Mouse (Mus musculus) neural tube, embryonic 15.5 days (tissue): ENCODE measurements around the gene Thnsl1. TPM values are rescaled to one million over a fixed set of nuclear protein-coding genes. Genes with fewer than 3 reads are reported as not detected.

Experiments
- polyA plus RNA-seq: library from polyadenylated mRNA; unstranded; fragments of >200 nt; fragmentation: Nextera tagmentation; extraction: Ambion mirVana; gene quantifications from 2 replicates; pipeline ENCODE4 v1.2.1, GENCODE M21; 2015

The Thnsl1 gene
- polyA plus RNA-seq, 1 experiment from 2014 or later: 20.2 TPM

Other genes with a start within 250 kb of the Thnsl1 start
- 25.7 and 27.6 TPM in 2 replicates for gene Arhgap21, start 236.8 kb upstream of the Thnsl1 start, polyA plus RNA-seq
- 2.6 and 3.6 TPM in 2 replicates for gene Enkur, start 359 bp upstream of the Thnsl1 start, polyA plus RNA-seq
- 3.8 and 4.8 TPM in 2 replicates for gene Gpr158, start 161.8 kb downstream of the Thnsl1 start, polyA plus RNA-seq